Mouse (Mus musculus): Measurements from ENCODE around the gene Tmsb15b2. TPM values are rescaled to one million over a fixed set of nuclear protein-coding genes. Genes with fewer than 3 reads are reported as not detected.
A peak's percentile ranks its signal among the peaks of the same experiment; 100 is the strongest.
"Not testable (repeated sequence)": the region's sequence is repeated elsewhere in the genome, so short reads cannot be mapped to it uniquely, and the experiment has no call there.

Tmsb15b2 gene
- 1 to 10 TPM; 7.3 to 9.3 TPM for total RNA-seq (2021)
- long read RNA-seq, experiment 1: 0 reads
- long read RNA-seq, experiment 2, transcript Tmsb15b2-201 (3 exons, 450 nt): major isoform, 6 of 6 reads
- long read RNA-seq, experiment 2, partial matches to known transcripts: 0 of 6 reads
- long read RNA-seq, experiment 2, other reads (novel, unspliced or antisense): 0 of 6 reads

GRCm38 (mm10) chrX:136975397-136975796, at the start of gene Tmsb15b2:
Tmsb15b2 (minus strand) TSS chrX:136975497.
- DNase-seq; intact Hi-C loops (cut with DNase I; ENCODE audit: low total_unique reads): not testable (repeated sequence)

DNA sequence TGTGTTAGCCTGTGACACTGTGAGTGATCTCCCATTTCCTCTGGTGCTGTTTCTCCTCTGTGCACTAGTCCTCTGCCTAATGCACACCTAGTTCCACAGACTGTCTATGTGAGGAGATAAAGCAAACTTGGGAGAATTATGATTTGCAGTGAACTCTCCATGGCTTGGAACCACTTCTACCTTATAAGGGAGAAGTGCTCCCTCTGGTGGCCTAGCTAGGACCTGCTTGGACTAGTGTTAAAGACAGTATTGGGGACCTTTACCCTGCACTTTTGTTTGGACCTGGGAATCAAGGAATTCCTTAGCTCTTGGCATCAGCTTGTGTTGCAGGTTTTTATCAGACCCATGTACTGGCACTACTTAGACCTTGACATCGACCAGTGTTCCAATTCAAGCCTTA, 44.0 kb upstream of the Tmsb15b2 start:
- intact Hi-C loops (cut with DNase I; ENCODE audit: low total_unique reads): no loop called here
- peak; percentile 33 for DNase-seq

GRCm38 (mm10) chrX:137017668-137018067, 42.4 kb upstream of the Tmsb15b2 start:
- intact Hi-C loops (cut with DNase I; ENCODE audit: low total_unique reads): no loop called here
- DNase-seq: no peak

DNA sequence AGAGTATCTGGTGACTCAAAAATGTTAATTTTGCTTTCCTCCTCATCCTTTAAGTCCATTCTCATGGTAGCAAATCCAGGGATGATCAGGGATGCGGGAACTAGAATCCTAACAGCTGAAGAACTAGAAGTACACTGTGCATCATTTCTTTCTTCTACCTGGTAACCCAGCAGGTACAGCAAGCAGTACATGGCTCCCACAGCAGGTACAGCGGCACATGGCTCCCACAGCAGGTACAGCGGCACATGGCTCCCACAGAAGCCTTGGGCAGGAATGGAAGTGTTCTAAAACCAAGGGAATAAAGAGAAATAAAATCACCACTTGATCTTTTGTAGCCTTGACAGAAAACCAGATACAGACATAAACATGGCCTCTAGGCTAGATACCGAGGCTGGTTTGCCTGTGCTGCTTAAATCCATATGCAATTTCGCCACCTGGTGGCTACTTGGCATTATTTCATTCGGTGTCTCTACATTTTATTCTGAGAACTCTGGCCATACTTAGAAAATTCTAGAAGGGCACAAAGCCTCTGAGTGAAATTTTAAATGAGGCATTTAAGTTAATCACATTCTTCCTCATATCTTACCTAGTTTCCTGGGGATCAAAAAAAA, 39.9 kb upstream of the Tmsb15b2 start:
- no peak for DNase-seq
- intact Hi-C loops (cut with DNase I; ENCODE audit: low total_unique reads): no loop called here

DNA sequence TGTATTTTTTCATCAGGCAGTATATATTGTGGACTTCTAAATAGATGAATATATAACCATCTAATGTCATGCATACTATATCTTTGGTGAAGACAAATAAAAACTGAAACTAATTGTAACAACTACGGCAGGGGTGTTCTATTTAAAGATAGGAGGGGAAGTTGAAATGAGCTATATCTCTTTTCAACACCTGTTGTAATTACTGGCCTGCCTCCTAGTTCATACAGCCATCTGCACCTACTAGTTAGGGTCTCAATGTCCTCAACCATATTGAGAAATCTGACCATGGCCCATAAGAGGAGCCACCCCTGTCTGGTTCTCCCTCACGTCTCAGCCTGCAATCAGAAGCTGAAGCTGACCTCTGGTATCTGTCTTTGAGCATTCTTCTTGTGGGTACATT, 21.0 kb upstream of the Tmsb15b2 start:
- no peak for DNase-seq
- intact Hi-C loops (cut with DNase I; ENCODE audit: low total_unique reads): no loop called here

DNA sequence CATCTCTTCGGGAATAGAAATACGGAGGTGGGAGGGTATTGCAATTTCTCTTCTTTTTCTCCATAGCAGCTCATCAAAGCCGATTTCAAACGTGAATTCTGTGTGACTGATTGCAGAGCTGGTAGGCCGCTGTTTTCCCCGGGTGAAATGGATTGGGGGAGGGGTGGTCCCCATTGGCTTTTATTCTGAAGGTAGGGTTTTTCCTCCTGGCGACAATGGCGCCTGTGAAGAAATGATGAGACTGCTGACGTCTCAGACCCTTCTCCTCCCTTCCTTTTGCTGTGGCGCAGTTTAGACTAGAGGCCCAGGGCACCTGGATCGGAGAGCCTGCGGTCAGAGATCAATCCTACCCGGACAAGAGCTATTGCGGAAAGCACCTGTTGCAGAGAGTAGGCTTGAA, 18.3 kb upstream of the Tmsb15b2 start:
- intact Hi-C loops (cut with DNase I; ENCODE audit: low total_unique reads): no loop called here
- no peak for DNase-seq

GRCm38 (mm10) chrX:136992978-136993547, 17.8 kb upstream of the Tmsb15b2 start, which contains the start of gene Zcchc18:
Zcchc18 (plus strand) TSS chrX:136993155.
- intact Hi-C loops (cut with DNase I; ENCODE audit: low total_unique reads): no loop called here
- DNase-seq: peak; percentile 28

GRCm38 (mm10) chrX:136992191-136992965, 17.1 kb upstream of the Tmsb15b2 start:
- intact Hi-C loops (cut with DNase I; ENCODE audit: low total_unique reads): no loop called here
- DNase-seq: no peak

DNA sequence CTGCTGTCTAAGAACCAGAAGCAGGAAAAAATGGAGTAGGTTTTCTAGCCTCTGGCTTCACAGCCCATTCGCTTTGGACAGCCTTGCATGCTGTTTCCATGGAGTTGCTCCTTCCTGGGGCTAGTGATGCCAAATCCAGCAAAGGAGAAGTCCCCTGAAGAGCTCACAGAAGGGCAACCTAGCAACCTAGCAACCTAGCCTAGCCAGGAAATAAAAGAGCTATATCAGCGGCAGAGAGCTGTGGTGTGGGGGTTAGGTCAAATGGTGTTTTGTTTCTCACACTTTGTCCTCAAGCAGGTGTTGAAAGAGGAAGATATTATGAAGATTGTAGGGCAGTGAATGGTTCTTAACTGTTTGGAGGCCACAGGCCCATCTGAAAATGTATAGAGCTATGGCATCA, 16.0 kb upstream of the Tmsb15b2 start:
- intact Hi-C loops (cut with DNase I; ENCODE audit: low total_unique reads): no loop called here
- DNase-seq: no peak

DNA sequence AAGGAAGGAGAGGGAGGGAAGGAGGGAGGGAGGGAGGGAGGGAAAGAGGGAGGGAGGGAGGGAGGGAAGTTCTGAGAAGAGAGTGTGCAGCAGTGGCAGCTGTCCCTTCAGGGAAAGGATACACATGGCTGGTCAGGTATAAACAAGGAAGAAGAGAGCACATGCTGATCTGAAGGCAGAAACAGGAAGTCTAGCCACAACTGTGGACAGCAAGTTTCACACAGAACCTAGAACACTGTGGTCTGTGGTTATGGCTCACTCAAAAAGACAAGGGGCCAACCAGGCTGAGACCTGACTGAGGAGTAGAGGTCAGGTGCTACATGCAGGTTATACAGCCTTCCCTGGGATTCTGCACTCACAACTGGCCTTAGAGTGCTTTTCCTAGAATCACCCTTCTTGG, 10.7 kb upstream of the Tmsb15b2 start:
- intact Hi-C loops (cut with DNase I; ENCODE audit: low total_unique reads): no loop called here
- no peak for DNase-seq

DNA sequence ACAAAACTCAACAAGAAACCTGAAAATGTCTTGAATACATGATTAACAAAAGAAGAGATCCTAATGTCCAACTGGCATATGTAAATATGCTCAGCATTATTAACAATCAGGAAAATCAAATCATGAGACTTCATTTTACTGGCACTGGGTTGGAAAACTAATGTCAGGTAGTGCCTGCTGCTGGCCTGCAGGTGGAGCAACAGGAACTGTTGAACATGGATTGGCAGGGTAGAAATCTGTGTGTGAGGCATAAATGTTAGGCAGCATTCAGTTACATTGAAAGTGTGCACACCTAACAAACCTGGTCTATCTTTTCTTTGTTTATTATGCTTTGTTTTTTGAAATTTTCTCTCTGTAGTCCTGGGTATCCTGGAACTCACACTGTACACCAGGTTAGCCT, 3.3 kb upstream of the Tmsb15b2 start:
- no peak for DNase-seq
- intact Hi-C loops (cut with DNase I; ENCODE audit: low total_unique reads): no loop called here

GRCm38 (mm10) chrX:136976424-136977084, 1.3 kb upstream of the Tmsb15b2 start, which contains the start of the genes Tmsb15l and Tmsb15b1:
Tmsb15l (minus strand) TSS chrX:136976869.
Tmsb15b1 (minus strand) TSS chrX:136976874.
- intact Hi-C loops (cut with DNase I; ENCODE audit: low total_unique reads): no loop called here
- DNase-seq: peak; percentile 7

DNA sequence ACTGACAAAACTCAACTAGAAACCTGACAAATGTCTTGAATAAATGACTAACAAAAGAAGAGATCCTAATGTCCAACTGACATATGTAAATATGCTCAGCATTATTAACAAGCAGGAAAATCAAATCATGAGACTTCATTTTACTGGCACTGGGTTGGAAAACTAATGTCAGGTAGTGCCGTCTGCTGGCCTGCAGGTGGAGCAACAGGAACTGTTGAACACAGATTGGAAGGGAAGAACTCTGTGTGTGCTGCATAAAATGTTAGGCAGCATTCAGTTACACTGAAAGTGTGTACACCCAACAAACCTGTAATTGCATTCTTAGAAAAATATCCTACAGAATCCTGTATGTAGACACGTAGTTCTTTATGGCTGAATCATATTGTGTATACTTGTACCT, 15.6 kb downstream of the Tmsb15b2 start:
- intact Hi-C loops (cut with DNase I; ENCODE audit: low total_unique reads): no loop called here
- DNase-seq: no peak

- DNase-seq; intact Hi-C loops (cut with DNase I; ENCODE audit: low total_unique reads): not testable (repeated sequence)
Measured at GRCm38 (mm10) chrX:136958300-136958699, 17.0 kb downstream of the Tmsb15b2 start.

DNA sequence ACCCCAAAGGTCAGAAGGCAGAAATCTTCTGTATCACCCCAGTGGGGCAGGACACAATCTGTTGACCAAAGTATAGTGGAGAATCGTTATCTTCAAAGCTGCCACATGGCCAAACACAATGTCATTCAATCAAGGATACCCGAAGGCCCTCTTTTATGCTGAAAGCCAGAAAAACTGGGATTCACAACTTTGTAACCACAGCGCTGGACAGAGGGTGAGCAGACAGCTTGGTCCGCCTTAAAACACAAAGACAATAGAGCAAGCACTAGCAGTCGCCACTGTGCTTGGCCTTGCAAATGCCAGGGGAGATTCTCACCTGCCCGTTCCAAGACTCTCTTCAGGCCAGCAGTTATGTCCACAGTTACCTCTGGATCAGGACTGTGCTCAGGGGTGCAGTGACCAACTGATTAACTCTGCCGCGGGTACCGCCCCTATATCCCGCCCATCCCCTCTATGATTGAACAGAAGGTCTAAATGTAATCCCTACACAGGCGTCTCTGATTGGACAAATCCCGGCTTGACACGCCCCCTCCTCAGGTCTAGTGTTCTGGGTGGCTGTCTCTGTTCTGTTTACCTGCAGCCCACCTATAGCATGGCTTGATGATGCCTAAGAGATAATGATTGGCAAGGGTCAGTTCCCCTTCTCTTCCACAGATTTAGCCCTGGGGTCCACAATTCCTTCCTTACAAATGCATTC, 17.6 kb downstream of the Tmsb15b2 start:
- intact Hi-C loops (cut with DNase I; ENCODE audit: low total_unique reads): not testable (repeated sequence)
- DNase-seq: peak; percentile 36

GRCm38 (mm10) chrX:136937985-136938384, 37.3 kb downstream of the Tmsb15b2 start:
- intact Hi-C loops (cut with DNase I; ENCODE audit: low total_unique reads): no loop called here
- no peak for DNase-seq

DNA sequence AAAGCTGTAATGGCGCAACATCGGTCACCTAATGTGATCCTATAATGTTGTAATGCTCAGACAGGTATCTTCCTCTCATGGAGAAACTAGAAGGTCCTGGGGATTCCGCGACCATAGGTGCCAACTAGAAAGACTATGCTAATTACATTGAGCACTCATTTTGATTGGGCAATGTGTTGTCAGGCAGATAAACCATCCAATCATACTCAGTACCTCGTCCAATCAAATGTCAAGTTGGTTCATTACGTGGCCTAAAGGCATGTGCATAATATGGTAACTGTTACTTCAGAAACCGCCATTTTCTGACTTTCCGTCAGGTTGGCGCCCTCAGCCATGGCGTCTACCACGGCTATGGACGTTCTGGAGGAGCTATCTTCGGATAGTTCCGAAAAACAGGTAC, 48.3 kb downstream of the Tmsb15b2 start, which contains the start of gene H2bfm:
Gene H2bfm (plus strand): TSS at position 295 of the 400 bp plus-strand sequence.
- intact Hi-C loops (cut with DNase I; ENCODE audit: low total_unique reads): no loop called here
- DNase-seq: no peak

DNA sequence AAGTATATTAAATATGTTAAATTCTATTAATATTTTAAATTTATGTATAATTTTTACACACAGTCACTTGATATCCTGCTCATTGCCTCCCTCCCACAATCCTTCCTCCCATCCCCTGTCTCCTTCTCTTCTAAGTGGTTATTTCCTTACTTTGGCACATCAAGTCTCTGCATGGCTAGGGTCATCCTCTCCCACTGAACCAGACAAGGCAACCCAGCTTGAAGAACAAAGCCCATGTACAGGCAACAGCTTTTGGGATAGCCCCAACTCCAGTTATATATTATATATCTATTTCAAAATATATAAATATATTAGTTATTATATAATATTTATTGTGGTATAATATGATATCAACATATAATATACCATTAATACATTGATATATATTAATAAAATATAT, 49.4 kb downstream of the Tmsb15b2 start:
- no peak for DNase-seq
- intact Hi-C loops (cut with DNase I; ENCODE audit: low total_unique reads): no loop called here
